Mouse (Mus musculus) lung, postnatal 25 days (tissue): ENCODE measurements around the gene Olfr739.

Experiments
- DNase-seq: peaks from one replicate; pipeline ENCODE4 v3.0.0; 2022; ENCODE audit warnings: low spot score

Gene Olfr739

GRCm38 (mm10) chr14:50418326-50418725 is at the start of gene Olfr739:
Olfr739 (plus strand) TSS chr14:50418626.
- no peak for DNase-seq

GRCm38 (mm10) chr14:50380863-50381262 is 37.6 kb upstream of the Olfr739 start, which contains the start of gene Olfr736:
Olfr736 (plus strand) TSS chr14:50381163.
- DNase-seq: no peak

DNA sequence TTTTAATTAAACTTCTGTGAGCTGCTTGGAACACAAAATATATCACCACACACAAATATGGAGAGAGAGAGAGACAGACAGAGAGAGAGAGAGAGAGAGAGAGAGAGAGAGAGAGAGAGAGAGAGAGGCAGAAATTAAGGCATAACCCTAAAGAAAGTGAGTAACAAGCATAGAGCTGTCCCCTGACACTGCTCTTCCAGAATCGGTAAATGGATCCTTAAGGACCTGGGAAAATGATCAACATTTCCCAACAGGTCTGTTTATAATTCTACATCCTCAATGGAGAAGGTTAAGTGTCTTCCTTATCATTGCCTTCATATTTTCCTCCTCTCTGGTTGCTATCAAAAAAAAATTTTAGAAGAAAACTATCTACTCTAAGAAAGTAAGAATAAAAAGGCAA is 11.2 kb upstream of the Olfr739 start, which contains the start of gene Olfr738:
TSS of gene Olfr738 (plus strand) at position 301 of the 400 bp plus-strand sequence.
- DNase-seq: no peak

DNA sequence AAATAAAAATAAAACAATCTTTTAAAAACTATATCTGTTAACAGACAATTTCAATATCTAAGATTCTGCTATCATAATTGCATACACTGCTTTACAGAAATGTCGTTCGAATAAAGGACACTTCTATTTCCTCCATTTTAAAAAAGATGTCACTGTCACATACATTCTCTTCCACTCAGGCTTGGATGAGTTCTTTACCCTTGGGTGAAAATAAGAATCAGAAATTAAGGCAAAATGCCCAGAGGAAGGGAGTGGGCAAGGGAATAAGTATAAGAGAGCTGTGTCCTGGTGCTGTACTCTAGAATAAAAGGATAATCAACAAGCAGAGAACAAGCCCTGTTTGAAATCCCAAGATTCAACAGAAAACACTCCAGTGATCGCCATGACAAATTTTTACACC is 26.8 kb downstream of the Olfr739 start, which contains the start of gene Olfr740:
TSS of gene Olfr740 (plus strand) at position 301 of the 400 bp plus-strand sequence.
- DNase-seq: no peak

DNA sequence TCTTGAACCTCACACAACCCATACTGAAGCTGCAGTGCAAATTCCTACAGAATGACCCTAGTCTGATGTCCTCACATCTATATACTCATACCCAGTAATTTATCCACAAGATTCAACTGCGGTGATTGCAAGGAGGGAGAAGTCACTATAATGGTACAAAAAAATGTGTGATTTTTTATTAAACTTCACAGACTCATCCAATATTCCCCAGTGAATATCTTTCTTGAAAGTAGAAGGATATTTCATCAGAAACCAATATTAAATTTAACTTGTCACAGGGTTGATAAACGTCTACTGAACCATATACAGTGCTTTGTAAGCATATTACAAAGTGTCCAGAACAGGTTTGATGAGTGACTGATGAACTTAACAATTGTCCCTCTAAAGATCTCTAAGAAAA is 54.0 kb downstream of the Olfr739 start, which contains the start of gene Olfr741:
TSS of gene Olfr741 (plus strand) at position 301 of the 400 bp plus-strand sequence.
- DNase-seq: no peak
